Mouse (Mus musculus): ENCODE results near the gene B3gnt2.

DNA sequence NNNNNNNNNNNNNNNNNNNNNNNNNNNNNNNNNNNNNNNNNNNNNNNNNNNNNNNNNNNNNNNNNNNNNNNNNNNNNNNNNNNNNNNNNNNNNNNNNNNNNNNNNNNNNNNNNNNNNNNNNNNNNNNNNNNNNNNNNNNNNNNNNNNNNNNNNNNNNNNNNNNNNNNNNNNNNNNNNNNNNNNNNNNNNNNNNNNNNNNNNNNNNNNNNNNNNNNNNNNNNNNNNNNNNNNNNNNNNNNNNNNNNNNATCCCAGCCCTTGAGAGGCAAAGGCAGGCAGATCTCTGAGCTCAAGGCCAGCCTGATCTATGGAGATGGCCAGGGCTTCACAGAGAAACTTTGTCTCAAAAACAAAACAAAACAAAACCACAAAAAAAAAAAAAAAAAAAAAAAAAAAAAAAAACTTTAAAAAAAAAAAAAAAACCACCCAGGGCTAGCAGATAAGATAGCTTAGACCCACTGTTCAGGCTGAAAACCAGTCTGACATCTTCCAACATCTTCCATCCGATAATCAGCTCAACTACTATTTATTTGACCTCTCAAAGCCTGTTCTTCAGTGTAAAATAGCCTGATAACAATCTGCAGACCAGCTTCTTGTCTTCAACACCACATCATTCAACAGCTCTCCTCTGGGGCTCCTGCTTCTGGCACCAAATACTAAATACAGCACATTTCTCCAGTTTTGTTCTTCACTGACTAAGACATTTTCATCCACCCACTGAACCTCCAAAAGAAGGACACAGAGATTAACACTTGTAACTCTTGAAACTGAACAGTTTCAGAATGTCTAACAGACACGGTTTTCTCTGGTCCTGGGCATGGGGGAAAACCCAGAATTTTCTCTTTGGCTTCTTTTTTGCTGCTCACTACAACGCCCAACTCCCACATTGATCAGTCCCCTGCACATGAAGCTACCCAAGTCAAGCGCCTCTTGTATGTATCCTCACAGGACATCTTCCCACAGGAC lies 15.7 kb downstream of the B3gnt2 start:
- TF ChIP-seq POLR2A (IDR thresholded peaks at IDR 0.05; ENCODE audit: insufficient read length, low read depth) (no peak), USF1 (IDR thresholded peaks at IDR 0.05; ENCODE audit: low read depth) (no peak), MAX (IDR thresholded peaks at IDR 0.05; ENCODE audit: low read depth) (no peak), MYOG (IDR thresholded peaks at IDR 0.05; ENCODE audit: control insufficient read depth in 1 of 3, insufficient read depth in 1 of 3, insufficient read length in 2 of 3, low read depth in 2 of 3) (no peak), POLR2AphosphoS2 (IDR thresholded peaks at IDR 0.05; ENCODE audit: insufficient read length, low read depth) (no peak), E2F4 (IDR thresholded peaks at IDR 0.05; ENCODE audit: insufficient read depth) (no peak), MYOD1 (IDR thresholded peaks at IDR 0.05; ENCODE audit: control insufficient read depth in 1 of 3, insufficient read length in 2 of 3, low read depth in 2 of 3) (no peak), CEBPB (IDR thresholded peaks at IDR 0.05; ENCODE audit: insufficient read depth, poor library complexity, severe bottlenecking) (no peak)

All from myocyte (in vitro differentiated cells).